Mouse (Mus musculus) erythroid progenitor cell, adult 5-6 weeks (primary cell): Measurements from ENCODE around the gene Adcy10. TPM values are rescaled to one million over a fixed set of nuclear protein-coding genes. Genes with fewer than 3 reads are reported as not detected.

Experiments used
- total RNA-seq, 2 experiments: library from RNA; stranded (forward) in 1 of 2; stranded (reverse) in 1 of 2; fragments of 150-400 nt in 1 of 2; fragments of 186-747, 209-891 nt in 1 of 2; gene quantifications; 2 replicates each; pipeline versions ENCODE4 v1.2.3 to v1.2.4; 2015 to 2017; ENCODE audit warnings: low replicate concordance in 2 of 2

The Adcy10 gene
- total RNA-seq, 2 experiments from 2014 or later, result 0.15 TPM; not detected in 1

Other genes starting within 250 kb of the Adcy10 start
- 23.8 and 31.9 TPM in 2 replicates for gene Tiprl, start 248.2 kb upstream of the Adcy10 start, total RNA-seq (2015; ENCODE audit: low replicate concordance)
- gene Tiprl, start 248.2 kb upstream of the Adcy10 start, total RNA-seq (2017; ENCODE audit: low replicate concordance), result 27.5 and 53.9 TPM in 2 replicates
- gene Gpr161, start 189.4 kb upstream of the Adcy10 start, total RNA-seq (2015; ENCODE audit: low replicate concordance), result not detected in 2 replicates
- 0.26 TPM in 1 of 2 replicates, not detected in the other for gene Gpr161, start 189.4 kb upstream of the Adcy10 start, total RNA-seq (2017; ENCODE audit: low replicate concordance)
- gene Dcaf6, start 24.7 kb upstream of the Adcy10 start, total RNA-seq (2015; ENCODE audit: low replicate concordance), result 121 and 144 TPM in 2 replicates
- 172 and 178 TPM in 2 replicates for gene Dcaf6, start 24.7 kb upstream of the Adcy10 start, total RNA-seq (2017; ENCODE audit: low replicate concordance)
- 91.2 and 119 TPM in 2 replicates for gene Mpc2, start 24.5 kb upstream of the Adcy10 start, total RNA-seq (2015; ENCODE audit: low replicate concordance)
- gene Mpc2, start 24.5 kb upstream of the Adcy10 start, total RNA-seq (2017; ENCODE audit: low replicate concordance), result 141 and 142 TPM in 2 replicates
- 2.9 and 31.0 TPM in 2 replicates for gene Mpzl1, start 149.4 kb downstream of the Adcy10 start, total RNA-seq (2015; ENCODE audit: low replicate concordance)
- 3.0 TPM in 1 of 2 replicates, not detected in the other for gene Mpzl1, start 149.4 kb downstream of the Adcy10 start, total RNA-seq (2017; ENCODE audit: low replicate concordance)
- gene Rcsd1, start 224.6 kb downstream of the Adcy10 start, total RNA-seq (2015; ENCODE audit: low replicate concordance), result 8.8 and 9.4 TPM in 2 replicates
- gene Rcsd1, start 224.6 kb downstream of the Adcy10 start, total RNA-seq (2017; ENCODE audit: low replicate concordance), result 19.9 and 23.1 TPM in 2 replicates